Mouse (Mus musculus): ENCODE measurements around the gene Rxfp2. TPM values are rescaled to one million over a fixed set of nuclear protein-coding genes. Genes with fewer than 3 reads are reported as not detected.

The Rxfp2 gene
- polyA plus RNA-seq, 1 experiment: not detected

- Histone ChIP-seq H3K4me1 (ENCODE audit: control insufficient read depth, insufficient read depth, low read length) (no peaks in the 10 kb centered on the region), H3K4me3 (ENCODE audit: insufficient read depth, low read length) (no peak overlapping the region)
- TF ChIP-seq POLR2A (IDR thresholded peaks at IDR 0.05; ENCODE audit: low read depth, low read length) (no peak), CTCF (IDR thresholded peaks at IDR 0.05; ENCODE audit: borderline replicate concordance, insufficient read depth, low read length) (no peak)
Measured at GRCm38 (mm10) chr5:150098754-150099153, 80.3 kb downstream of the Rxfp2 start.

DNA sequence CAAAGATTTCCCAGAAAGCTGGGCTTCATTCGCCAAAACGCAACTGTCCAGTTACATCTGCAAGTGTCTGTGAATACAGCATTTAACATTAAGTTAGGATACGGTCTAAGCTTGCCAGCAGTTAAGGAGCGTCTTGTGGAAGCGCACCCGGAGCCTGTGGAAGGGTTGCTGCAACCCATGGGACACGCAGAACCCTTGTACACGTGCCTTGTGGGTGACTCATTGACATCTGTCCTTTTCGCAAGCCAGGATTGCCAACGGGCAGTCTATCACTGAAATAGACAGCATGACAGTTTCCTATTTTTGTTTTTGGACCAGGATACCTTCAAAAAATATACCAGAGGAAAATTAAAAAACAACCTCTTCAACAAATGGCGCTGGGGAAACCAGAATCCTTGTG lies 83.3 kb downstream of the Rxfp2 start:
- TF ChIP-seq POLR2A (IDR thresholded peaks at IDR 0.05; ENCODE audit: low read depth, low read length): no peak
- no peak for TF ChIP-seq CTCF (IDR thresholded peaks at IDR 0.05; ENCODE audit: borderline replicate concordance, insufficient read depth, low read length)

More at GRCm38 (mm10) chr5:150098754-150099153, 80.3 kb downstream of the Rxfp2 start:
- no peak overlapping the region for H3K27ac ChIP-seq (ENCODE audit: insufficient read depth, low read length)

GRCm38 (mm10) chr5:150106358-150106757 lies 87.9 kb downstream of the Rxfp2 start:
- no peak overlapping the region for H3K4me3 ChIP-seq (ENCODE audit: insufficient read depth, low read length)
- no peaks in the 10 kb centered on the region for H3K4me1 ChIP-seq (ENCODE audit: control insufficient read depth, insufficient read depth, low read length)
- TF ChIP-seq POLR2A (IDR thresholded peaks at IDR 0.05; ENCODE audit: low read depth, low read length) (no peak), CTCF (IDR thresholded peaks at IDR 0.05; ENCODE audit: borderline replicate concordance, insufficient read depth, low read length) (no peak)
- no peak overlapping the region for H3K27ac ChIP-seq (ENCODE audit: insufficient read depth, low read length)

More for the DNA sequence above, 83.3 kb downstream of the Rxfp2 start:
- Histone ChIP-seq H3K27ac (ENCODE audit: insufficient read depth, low read length) (no peak overlapping the region), H3K4me1 (ENCODE audit: control insufficient read depth, insufficient read depth, low read length) (no peaks in the 10 kb centered on the region), H3K4me3 (ENCODE audit: insufficient read depth, low read length) (no peak overlapping the region)

DNA sequence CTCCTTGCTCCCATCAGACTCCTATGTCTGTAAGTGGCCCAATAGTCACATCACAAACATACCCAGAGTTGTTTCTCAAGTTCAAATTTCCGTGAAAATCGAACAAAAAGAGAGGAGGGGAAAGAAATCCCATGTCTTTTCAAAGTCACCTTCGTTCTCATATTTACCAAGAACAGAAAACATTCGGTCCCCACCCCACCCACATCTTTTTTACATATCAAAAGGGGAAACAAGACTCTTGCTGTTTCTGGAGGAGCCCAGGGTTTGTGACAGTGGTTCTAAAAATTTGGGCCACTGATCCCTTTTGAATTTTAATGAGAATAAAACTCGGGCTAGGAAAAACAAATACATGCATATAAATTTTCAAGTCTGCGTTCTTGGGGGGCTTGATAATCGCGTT lies 92.8 kb downstream of the Rxfp2 start:
- no peak overlapping the region for H3K27ac ChIP-seq (ENCODE audit: insufficient read depth, low read length)
- no peaks in the 10 kb centered on the region for H3K4me1 ChIP-seq (ENCODE audit: control insufficient read depth, insufficient read depth, low read length)
- no peak for TF ChIP-seq CTCF (IDR thresholded peaks at IDR 0.05; ENCODE audit: borderline replicate concordance, insufficient read depth, low read length)
- TF ChIP-seq POLR2A (IDR thresholded peaks at IDR 0.05; ENCODE audit: low read depth, low read length): no peak
- H3K4me3 ChIP-seq (ENCODE audit: insufficient read depth, low read length): no peak overlapping the region

GRCm38 (mm10) chr5:150114007-150114406 lies 95.5 kb downstream of the Rxfp2 start:
- Histone ChIP-seq H3K4me1 (ENCODE audit: control insufficient read depth, insufficient read depth, low read length) (no peaks in the 10 kb centered on the region), H3K27ac (ENCODE audit: insufficient read depth, low read length) (no peak overlapping the region), H3K4me3 (ENCODE audit: insufficient read depth, low read length) (no peak overlapping the region)
- TF ChIP-seq POLR2A (IDR thresholded peaks at IDR 0.05; ENCODE audit: low read depth, low read length): no peak

GRCm38 (mm10) chr5:150114778-150115177 lies 96.3 kb downstream of the Rxfp2 start:
- Histone ChIP-seq H3K4me3 (ENCODE audit: insufficient read depth, low read length) (no peak overlapping the region), H3K27ac (ENCODE audit: insufficient read depth, low read length) (no peak overlapping the region), H3K4me1 (ENCODE audit: control insufficient read depth, insufficient read depth, low read length) (no peaks in the 10 kb centered on the region)
- TF ChIP-seq POLR2A (IDR thresholded peaks at IDR 0.05; ENCODE audit: low read depth, low read length) (no peak), CTCF (IDR thresholded peaks at IDR 0.05; ENCODE audit: borderline replicate concordance, insufficient read depth, low read length) (no peak)

DNA sequence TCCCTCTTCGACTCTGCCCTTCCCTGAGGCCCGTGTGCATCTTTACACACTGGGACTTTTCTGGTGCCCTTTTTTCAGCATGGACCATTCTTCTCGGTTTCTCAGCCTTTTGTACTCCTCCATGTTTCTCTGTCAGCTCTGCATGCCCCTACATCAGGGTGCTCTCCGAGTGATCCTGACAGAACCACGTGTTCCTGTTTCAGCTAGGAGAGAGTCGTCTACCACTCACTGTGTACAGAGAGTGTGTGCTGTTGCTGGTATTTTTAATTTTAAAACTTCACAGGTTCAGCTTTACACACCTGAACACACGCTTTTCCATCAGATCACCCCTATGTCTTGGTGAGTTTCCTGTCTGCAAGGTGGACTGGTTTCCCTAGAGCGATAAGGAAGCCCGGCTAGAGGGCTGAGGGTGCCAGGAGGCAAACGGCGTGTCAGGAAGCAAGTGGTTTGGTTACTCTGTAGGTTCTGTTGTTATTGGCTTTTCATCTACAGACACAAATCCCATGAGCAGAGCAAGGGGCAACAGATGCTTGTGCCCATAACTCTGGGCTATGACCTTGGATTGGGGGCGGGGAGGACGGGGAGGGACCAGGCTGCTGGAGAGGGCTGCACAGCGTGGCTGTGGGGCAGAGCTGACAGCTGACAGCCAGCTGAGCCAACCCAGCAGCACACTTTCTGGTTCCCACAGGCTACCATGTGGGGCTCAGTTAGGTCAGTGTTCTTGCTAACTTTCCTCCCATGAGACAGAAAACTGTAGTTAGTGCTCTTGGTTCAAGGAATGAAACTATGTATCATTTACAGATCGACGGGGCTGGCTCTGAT lies 97.0 kb downstream of the Rxfp2 start:
- Histone ChIP-seq H3K4me1 (ENCODE audit: control insufficient read depth, insufficient read depth, low read length) (no peaks in the 10 kb centered on the region), H3K27ac (ENCODE audit: insufficient read depth, low read length) (no peak overlapping the region), H3K4me3 (ENCODE audit: insufficient read depth, low read length) (no peak overlapping the region)
- TF ChIP-seq POLR2A (IDR thresholded peaks at IDR 0.05; ENCODE audit: low read depth, low read length): no peak
- no peak for TF ChIP-seq CTCF (IDR thresholded peaks at IDR 0.05; ENCODE audit: borderline replicate concordance, insufficient read depth, low read length)

DNA sequence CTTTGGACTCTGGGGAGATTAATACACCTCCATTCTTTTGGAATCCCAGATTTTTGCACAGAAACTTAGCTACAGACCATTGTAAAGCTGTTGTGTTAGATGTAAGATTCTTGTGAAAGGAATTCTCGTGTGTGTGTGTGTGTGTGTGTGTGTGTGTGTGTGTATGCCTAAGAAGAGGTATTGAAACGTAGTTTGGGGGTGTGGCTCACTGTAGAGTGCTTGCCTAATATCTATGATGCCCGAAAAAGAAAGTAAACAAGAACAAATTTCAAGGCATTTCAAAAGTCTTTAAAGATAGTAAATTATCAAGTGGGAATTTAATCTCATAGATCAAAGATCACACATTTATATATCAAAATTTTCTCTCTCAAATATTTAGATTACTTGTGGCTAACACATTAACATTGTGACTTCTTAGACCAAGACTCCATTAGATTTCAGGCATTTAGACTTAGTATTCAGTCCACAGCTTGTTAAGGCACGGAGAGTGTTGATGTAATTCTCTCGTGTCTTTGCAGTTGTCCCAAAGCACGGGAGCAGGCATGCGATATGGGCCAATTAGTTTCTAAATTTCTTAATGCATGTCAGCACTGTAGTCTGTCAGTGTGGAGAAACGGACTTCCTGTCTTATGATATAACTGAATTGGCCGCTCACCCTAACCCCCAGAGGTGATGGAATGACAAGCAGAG lies 97.9 kb downstream of the Rxfp2 start:
- Histone ChIP-seq H3K4me3 (ENCODE audit: insufficient read depth, low read length) (no peak overlapping the region), H3K4me1 (ENCODE audit: control insufficient read depth, insufficient read depth, low read length) (no peaks in the 10 kb centered on the region), H3K27ac (ENCODE audit: insufficient read depth, low read length) (no peak overlapping the region)
- no peak for TF ChIP-seq CTCF (IDR thresholded peaks at IDR 0.05; ENCODE audit: borderline replicate concordance, insufficient read depth, low read length)

- H3K4me3 ChIP-seq (ENCODE audit: insufficient read depth, low read length): no peak overlapping the region
- TF ChIP-seq POLR2A (IDR thresholded peaks at IDR 0.05; ENCODE audit: low read depth, low read length) (no peak), CTCF (IDR thresholded peaks at IDR 0.05; ENCODE audit: borderline replicate concordance, insufficient read depth, low read length) (no peak)
- H3K27ac ChIP-seq (ENCODE audit: insufficient read depth, low read length): no peak overlapping the region
- no peaks in the 10 kb centered on the region for H3K4me1 ChIP-seq (ENCODE audit: control insufficient read depth, insufficient read depth, low read length)
Measured at GRCm38 (mm10) chr5:150116906-150117216, 98.4 kb downstream of the Rxfp2 start.

DNA sequence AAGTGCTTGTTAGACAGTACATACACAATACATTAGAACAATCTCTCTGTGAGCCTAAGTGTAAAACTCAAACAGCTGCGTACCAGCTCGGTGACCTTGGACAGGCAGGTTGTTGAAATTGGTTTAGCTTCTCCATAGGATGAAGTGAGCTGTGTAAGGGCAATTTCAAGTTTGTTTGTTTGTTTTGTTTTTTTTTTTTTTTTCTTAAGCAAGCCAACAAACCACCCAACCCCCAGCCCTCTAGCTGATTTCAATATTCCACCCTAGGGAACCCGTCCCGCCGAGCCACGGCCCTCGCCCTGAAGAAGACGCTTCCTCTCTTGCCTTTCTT lies 99.6 kb downstream of the Rxfp2 start:
- TF ChIP-seq POLR2A (IDR thresholded peaks at IDR 0.05; ENCODE audit: low read depth, low read length) (no peak), CTCF (IDR thresholded peaks at IDR 0.05; ENCODE audit: borderline replicate concordance, insufficient read depth, low read length) (no peak)
- no peak overlapping the region for H3K4me3 ChIP-seq (ENCODE audit: insufficient read depth, low read length)
- no peak overlapping the region for H3K27ac ChIP-seq (ENCODE audit: insufficient read depth, low read length)
- no peaks in the 10 kb centered on the region for H3K4me1 ChIP-seq (ENCODE audit: control insufficient read depth, insufficient read depth, low read length)
